Mouse (Mus musculus) myocyte (in vitro differentiated cells): ENCODE results near the gene 1600014C10Rik. TPM values are rescaled to one million over a fixed set of nuclear protein-coding genes. Genes with fewer than 3 reads are reported as not detected.

Experiments
- H3K27me3 ChIP-seq: one replicate; pipeline ENCODE4 v1.6.1; 2011; ENCODE audit not compliant: control insufficient read depth, insufficient read depth, insufficient read length
- H3K36me3 ChIP-seq: one replicate; pipeline ENCODE4 v1.6.1; 2011; ENCODE audit not compliant: control insufficient read depth, insufficient read depth
- H3K4me2 ChIP-seq: one replicate; pipeline ENCODE4 v1.6.1; 2011; ENCODE audit warnings: low read depth, control low read depth
- H3K4me3 ChIP-seq: one replicate; pipeline ENCODE4 v1.5.1; 2011; ENCODE audit warnings: mild to moderate bottlenecking, control low read depth, moderate library complexity
- H3K79me2 ChIP-seq: one replicate; pipeline ENCODE4 v1.6.1; 2011; ENCODE audit not compliant: control insufficient read depth, insufficient read depth
- H3ac ChIP-seq: one replicate; pipeline ENCODE4 v1.6.1; 2011; ENCODE audit not compliant: control insufficient read depth, insufficient read length
- CEBPB ChIP-seq: IDR thresholded peaks from 2 replicates; pipeline ENCODE4 v1.6.1; 2011; ENCODE audit warnings: mild to moderate bottlenecking, moderate library complexity; ENCODE audit not compliant: poor library complexity, insufficient read depth, severe bottlenecking
- E2F4 ChIP-seq: IDR thresholded peaks from one replicate; pipeline ENCODE4 v1.6.1; 2011; ENCODE audit warnings: mild to moderate bottlenecking, control low read depth, moderate library complexity; ENCODE audit not compliant: insufficient read depth
- MAX ChIP-seq: IDR thresholded peaks from one replicate; pipeline ENCODE4 v1.6.1; 2011; ENCODE audit warnings: low read depth, mild to moderate bottlenecking, control low read depth
- MYOD1 ChIP-seq, 3 experiments: IDR thresholded peaks; one replicate each; pipeline ENCODE4 v1.6.1; 2011; ENCODE audit warnings: control low read depth in 2 of 3, low read depth in 2 of 3, mild to moderate bottlenecking in 2 of 3, moderate library complexity in 1 of 3; ENCODE audit not compliant: insufficient read length in 2 of 3, control insufficient read depth in 1 of 3
- MYOG ChIP-seq, 3 experiments: IDR thresholded peaks; one replicate each; pipeline ENCODE4 v1.6.1; 2011; ENCODE audit warnings: control low read depth in 2 of 3, low read depth in 2 of 3, mild to moderate bottlenecking in 2 of 3; ENCODE audit not compliant: insufficient read length in 2 of 3, control insufficient read depth in 1 of 3, insufficient read depth in 1 of 3
- POLR2A ChIP-seq: IDR thresholded peaks from one replicate; pipeline ENCODE4 v1.6.1; 2011; ENCODE audit warnings: low read depth, mild to moderate bottlenecking, control low read depth, moderate library complexity; ENCODE audit not compliant: insufficient read length
- POLR2AphosphoS2 ChIP-seq: IDR thresholded peaks from one replicate; pipeline ENCODE4 v1.6.1; 2011; ENCODE audit warnings: low read depth, control low read depth; ENCODE audit not compliant: insufficient read length
- REST ChIP-seq: IDR thresholded peaks from one replicate; pipeline ENCODE4 v1.6.1; 2011; ENCODE audit warnings: mild to moderate bottlenecking, control low read depth, moderate library complexity; ENCODE audit not compliant: insufficient read depth, insufficient read length
- SRF ChIP-seq: IDR thresholded peaks from one replicate; pipeline ENCODE4 v1.6.1; 2011; ENCODE audit warnings: low read depth; ENCODE audit not compliant: control insufficient read depth, insufficient read length
- TCF12 ChIP-seq: IDR thresholded peaks from one replicate; pipeline ENCODE4 v1.6.1; 2011; ENCODE audit warnings: mild to moderate bottlenecking, control low read depth; ENCODE audit not compliant: poor library complexity, insufficient read depth, severe bottlenecking
- TCF3 ChIP-seq: IDR thresholded peaks from one replicate; pipeline ENCODE4 v1.6.1; 2011; ENCODE audit warnings: low read depth, control low read depth; ENCODE audit not compliant: insufficient read length
- USF1 ChIP-seq: IDR thresholded peaks from one replicate; pipeline ENCODE4 v1.6.1; 2011; ENCODE audit warnings: low read depth, mild to moderate bottlenecking, control low read depth, moderate library complexity
- polyA plus RNA-seq: library from polyadenylated mRNA; unstranded; fragments of >200 nt; fragmentation: generic; extraction: Trizol; gene quantifications from one replicate; pipeline ENCODE4 v1.2.1, GENCODE M21; 2012; ENCODE audit warnings: missing spikeins

The 1600014C10Rik gene
- polyA plus RNA-seq = 5.1 TPM

DNA sequence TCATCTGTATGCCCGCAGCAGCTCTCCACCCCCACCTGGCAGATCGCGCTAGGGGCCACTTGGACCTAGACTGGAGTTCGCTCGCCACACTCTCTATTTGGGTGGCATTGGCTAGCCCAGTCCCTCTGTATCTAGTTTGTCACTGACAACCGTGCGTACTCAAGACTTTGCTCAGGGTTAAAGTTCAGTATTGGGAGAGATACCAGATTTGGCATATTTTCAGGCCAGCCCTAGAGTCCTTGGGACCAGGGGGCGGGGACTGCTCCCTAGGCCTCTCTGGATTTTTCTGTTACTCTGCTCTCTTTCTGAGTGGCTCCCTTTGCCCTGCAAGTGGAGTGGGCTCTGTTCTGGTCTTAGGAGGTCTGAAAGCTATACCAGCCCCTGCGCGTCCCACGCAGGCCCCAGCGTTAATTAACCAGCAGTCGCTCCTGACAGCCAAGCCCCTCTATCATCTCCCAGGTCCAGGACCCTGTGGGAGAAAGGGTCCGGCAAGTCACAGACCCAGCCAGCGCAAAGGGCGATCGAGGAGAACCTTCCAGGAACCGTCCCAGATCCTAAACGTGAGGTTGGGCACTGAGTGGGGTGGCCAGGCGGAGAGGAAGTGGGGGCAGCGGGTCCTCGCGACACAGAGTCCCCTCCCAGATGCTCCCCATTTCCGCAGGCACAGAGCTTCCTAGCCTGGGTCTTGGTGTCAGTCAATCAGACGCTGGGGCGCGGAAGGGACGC, at the start of gene 1600014C10Rik:
TSS of gene 1600014C10Rik (plus strand) at position 256 of the 726 bp plus-strand sequence.
- Histone ChIP-seq H3K36me3 (no peaks in the 10 kb centered on the region), H3K79me2 (no peaks in the 10 kb centered on the region), H3K27me3 (no peaks in the 10 kb centered on the region), H3ac (peak within 1 kb of the TSS; percentile 7), H3K4me3 (peak within 1 kb of the TSS; percentile 61), H3K4me2 (peak within 1 kb of the TSS; percentile 98)
- TF ChIP-seq TCF3 = no peak
- no peak for TF ChIP-seq REST
- TF ChIP-seq E2F4 = no peak
- TF ChIP-seq POLR2A = no peak
- TF ChIP-seq POLR2AphosphoS2 = no peak
- no peak for TF ChIP-seq MYOD1 (IDR thresholded peaks at IDR 0.05; ENCODE audit: control insufficient read depth in 1 of 3, insufficient read length in 2 of 3, low read depth in 2 of 3)
- TF ChIP-seq SRF = no peak
- TF ChIP-seq MAX = no peak
- TF ChIP-seq CEBPB = no peak
- no peak for TF ChIP-seq USF1

DNA sequence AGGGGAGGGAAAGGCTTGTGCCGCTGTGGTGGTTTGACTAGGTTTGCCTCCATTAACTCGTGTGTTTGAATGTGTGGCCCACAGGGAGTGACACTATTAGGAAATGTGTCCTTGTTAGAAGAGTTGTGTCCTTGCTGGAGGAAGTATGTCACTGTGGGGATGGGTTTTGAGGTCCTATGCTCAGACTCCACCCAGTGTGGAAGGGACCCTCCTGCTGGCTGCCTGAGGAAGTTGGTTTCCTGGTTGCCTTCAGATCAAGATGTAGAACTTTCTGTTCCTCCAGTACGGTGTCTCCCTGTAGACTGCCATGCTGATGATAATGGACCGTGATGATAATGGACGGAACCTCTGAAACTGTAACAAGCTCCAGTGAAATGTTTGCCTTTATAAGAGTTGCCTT, 48.5 kb upstream of the 1600014C10Rik start:
- no peak overlapping the region for H3K4me3 ChIP-seq
- no peaks in the 10 kb centered on the region for H3K79me2 ChIP-seq
- no peak overlapping the region for H3K4me2 ChIP-seq
- no peaks in the 10 kb centered on the region for H3K27me3 ChIP-seq
- no peaks in the 10 kb centered on the region for H3K36me3 ChIP-seq
- TF ChIP-seq POLR2AphosphoS2 (no peak), REST (no peak), CEBPB (no peak), E2F4 (no peak), TCF12 (no peak), SRF (no peak), TCF3 (no peak), MAX (no peak), MYOD1 (IDR thresholded peaks at IDR 0.05; ENCODE audit: control insufficient read depth in 1 of 3, insufficient read length in 2 of 3, low read depth in 2 of 3) (no peak), POLR2A (no peak), USF1 (no peak)
- H3ac ChIP-seq = no peak overlapping the region

DNA sequence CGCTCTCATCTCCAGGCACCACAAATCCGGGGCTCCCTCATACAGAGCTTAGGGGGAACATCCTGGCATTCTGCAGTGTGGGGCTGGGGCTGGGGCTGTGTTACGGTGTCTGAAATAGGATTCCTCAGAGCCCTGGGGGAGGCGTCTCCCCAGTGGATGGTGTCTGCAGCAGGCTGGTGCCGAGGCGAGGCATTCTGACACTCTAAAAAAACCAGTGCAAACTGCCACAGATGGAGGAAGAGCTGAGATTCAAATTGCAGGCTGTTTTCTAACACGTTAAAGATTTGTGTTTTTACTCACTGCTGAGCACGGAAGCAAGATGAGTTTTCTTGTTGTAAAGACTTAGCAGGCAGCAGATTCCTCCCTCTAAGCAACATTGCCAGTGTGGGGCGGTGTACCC, 42.7 kb upstream of the 1600014C10Rik start:
- Histone ChIP-seq H3K4me3 (no peak overlapping the region), H3K27me3 (no peaks in the 10 kb centered on the region), H3K4me2 (no peak overlapping the region), H3ac (no peak overlapping the region), H3K36me3 (no peaks in the 10 kb centered on the region), H3K79me2 (no peaks in the 10 kb centered on the region)
- TF ChIP-seq SRF (no peak), TCF3 (no peak), MAX (no peak), TCF12 (no peak), E2F4 (no peak), POLR2A (no peak), POLR2AphosphoS2 (no peak), REST (no peak)

DNA sequence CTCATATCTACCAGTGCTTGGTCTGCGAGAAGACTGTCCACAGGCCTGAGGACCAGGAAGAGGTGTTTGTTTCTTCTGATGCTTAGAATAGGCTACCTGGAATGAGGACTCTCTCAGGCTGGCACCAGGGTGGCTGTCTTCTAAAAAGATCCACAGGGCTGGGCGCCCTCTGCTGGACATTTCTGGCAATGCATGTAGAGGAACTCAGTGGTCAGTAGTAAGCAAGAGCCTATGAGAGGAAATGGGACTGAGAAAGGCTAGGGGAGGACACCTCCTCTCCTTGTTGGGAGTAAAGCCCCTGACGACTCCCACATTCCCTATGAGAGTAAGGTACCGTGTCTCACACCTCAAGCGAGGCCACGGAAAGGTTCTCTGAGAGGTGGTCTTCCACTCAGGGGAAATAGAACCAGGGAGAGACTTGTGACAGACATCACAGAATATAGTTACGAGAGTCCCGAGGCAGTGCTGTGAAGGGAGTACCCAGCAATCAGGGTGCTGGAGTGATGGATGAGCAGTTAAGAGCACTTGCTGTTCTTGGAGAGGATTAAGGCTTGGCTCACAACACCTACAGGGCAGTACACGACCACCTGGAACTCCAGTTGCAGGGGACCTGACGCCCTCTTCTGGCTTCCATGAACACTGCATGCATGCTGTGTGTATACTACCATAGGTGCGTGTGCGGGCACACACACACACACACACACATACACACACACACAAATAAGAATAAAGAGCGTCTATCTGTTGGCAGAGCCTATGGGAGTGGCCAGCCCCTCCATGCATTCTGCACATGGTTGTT, 41.1 kb upstream of the 1600014C10Rik start:
- Histone ChIP-seq H3K27me3 (no peaks in the 10 kb centered on the region), H3K4me3 (no peak overlapping the region), H3K4me2 (no peak overlapping the region), H3K79me2 (no peaks in the 10 kb centered on the region), H3K36me3 (no peaks in the 10 kb centered on the region), H3ac (no peak overlapping the region)
- TF ChIP-seq TCF3 (no peak), CEBPB (no peak), E2F4 (no peak), SRF (no peak), POLR2AphosphoS2 (no peak), TCF12 (no peak), USF1 (no peak), MYOD1 (IDR thresholded peaks at IDR 0.05; ENCODE audit: control insufficient read depth in 1 of 3, insufficient read length in 2 of 3, low read depth in 2 of 3) (no peak), MYOG (IDR thresholded peaks at IDR 0.05; ENCODE audit: control insufficient read depth in 1 of 3, insufficient read depth in 1 of 3, insufficient read length in 2 of 3, low read depth in 2 of 3) (no peak), REST (no peak), POLR2A (no peak), MAX (no peak)
